ENCODE assay signal across 15 mouse cellular contexts in the genomic region with DNA sequence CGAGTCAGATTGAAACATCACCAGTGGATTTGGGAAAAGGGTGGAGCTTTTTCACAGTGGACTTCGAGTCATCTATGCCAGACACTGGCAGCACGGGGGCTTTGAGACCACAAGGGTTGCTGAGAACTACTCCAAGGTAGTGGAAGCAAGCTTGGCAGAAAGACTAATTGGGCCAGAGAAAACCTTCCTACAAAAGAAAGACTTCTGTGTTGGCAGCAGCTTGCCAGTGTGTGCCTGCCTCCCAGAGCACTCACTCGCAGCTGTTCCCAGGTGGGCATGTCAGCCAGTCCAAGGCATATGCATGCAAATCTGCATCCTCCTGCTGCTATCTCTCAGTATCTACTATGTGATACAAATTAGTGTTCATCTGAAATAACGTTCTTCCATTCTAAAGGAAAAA.
DNase-seq lines count a peak whose midpoint lies in the region; ATAC-seq lines count a peak whose summit lies in the region.
"Had no signal": no experiment of that assay in that cellular context is flagged by ENCODE, and none has a peak within 500 bp of the region (broad histone marks: within the 10 kb centered on the region; RNA-seq: fewer than 3 reads in every experiment).

No protein-coding gene starts in this region.

- H3K27ac ChIP-seq in forebrain, embryonic 13.5 days: 0 out of 2 replicates have a peak overlapping the region, but pooled peaks have one; percentile 14
- H3K27ac ChIP-seq in forebrain, embryonic 11.5 days (ENCODE audit: low read depth, low read length): no peak overlapping the region
- H3K27ac ChIP-seq in neural tube, embryonic 15.5 days (replicated peaks): 0 out of 2 replicates have a peak overlapping the region, but pooled peaks have one; percentile 37
- H3K27ac ChIP-seq: limb, embryonic 10.5 days; stomach, postnatal 0 days had no signal

- no peak overlapping the region for H3K4me3 ChIP-seq in forebrain, embryonic 13.5 days
- no peak overlapping the region for H3K4me3 ChIP-seq in forebrain, embryonic 11.5 days (ENCODE audit: low read depth, low read length)
- no peak overlapping the region for H3K4me3 ChIP-seq in neural tube, embryonic 15.5 days (replicated peaks)
- H3K4me3 ChIP-seq: limb, embryonic 10.5 days; megakaryocyte, embryonic 14.5 days had no signal

- no peak overlapping the region for H3K4me2 ChIP-seq in forebrain, embryonic 13.5 days
- no peak overlapping the region for H3K4me2 ChIP-seq in forebrain, embryonic 11.5 days (ENCODE audit: low read depth, low read length, severe bottlenecking)
- no peak overlapping the region for H3K4me2 ChIP-seq in neural tube, embryonic 15.5 days

- H3K9ac ChIP-seq in forebrain, embryonic 13.5 days: no peak overlapping the region
- no peak overlapping the region for H3K9ac ChIP-seq in forebrain, embryonic 11.5 days (ENCODE audit: low read length)
- no peak overlapping the region for H3K9ac ChIP-seq in neural tube, embryonic 15.5 days (replicated peaks)

- WGBS in forebrain, embryonic 13.5 days: 61% methylated on average over 5 of the region's 5 CpGs
- 79% methylated on average over 5 of the region's 5 CpGs for WGBS in forebrain, embryonic 11.5 days
- 47% methylated on average over 5 of the region's 5 CpGs for WGBS in neural tube, embryonic 15.5 days

- peaks cover 5% of the 10 kb centered on the region for H3K4me1 ChIP-seq in forebrain, embryonic 13.5 days
- H3K4me1 ChIP-seq in forebrain, embryonic 11.5 days (replicated peaks; ENCODE audit: control insufficient read depth, insufficient read depth, low read length): no peaks in the 10 kb centered on the region
- peaks cover 3% of the 10 kb centered on the region; the same call in 1 of the 2 replicates for H3K4me1 ChIP-seq in neural tube, embryonic 15.5 days
- H3K4me1 ChIP-seq: limb, embryonic 10.5 days; megakaryocyte, embryonic 14.5 days had no signal

- no peak for DNase-seq in forebrain, embryonic 11.5 days (ENCODE audit: low spot score)
- DNase-seq in neural tube, embryonic 10.5 days (ENCODE audit: extremely low spot score, low spot score): no peak
- peak; percentile 54 to 56 for DNase-seq in left cerebral cortex, postnatal 36 days (ENCODE audit: low spot score in 2 of 2)
- no peak for DNase-seq in kidney, postnatal 10 days
- DNase-seq in thymus, postnatal 36 days: no peak
- DNase-seq in cerebellum, adult 9-10 months: no peak
- DNase-seq: cerebellum, adult 8-10 months; heart, adult 18-20 months; heart, postnatal 14 days; kidney, adult 2 months had no signal

- peak; percentile 63 for ATAC-seq in forebrain, embryonic 13.5 days
- ATAC-seq in forebrain, embryonic 11.5 days (replicated peaks; ENCODE audit: low FRiP score): no peak
- no peak for ATAC-seq in neural tube, embryonic 15.5 days (ENCODE audit: low FRiP score)

- intact Hi-C loops in left cerebral cortex, postnatal 36 days (cut with DNase I): no loop called here

- no peaks in the 10 kb centered on the region for H3K27me3 ChIP-seq in forebrain, embryonic 13.5 days
- H3K27me3 ChIP-seq in forebrain, embryonic 11.5 days (ENCODE audit: control insufficient read depth, insufficient read depth, low read length): no peaks in the 10 kb centered on the region
- no peaks in the 10 kb centered on the region for H3K27me3 ChIP-seq in neural tube, embryonic 15.5 days (replicated peaks)
- H3K27me3 ChIP-seq: megakaryocyte, embryonic 14.5 days had no signal

- no peaks in the 10 kb centered on the region for H3K9me3 ChIP-seq in forebrain, embryonic 13.5 days (replicated peaks)
- no peaks in the 10 kb centered on the region for H3K9me3 ChIP-seq in forebrain, embryonic 11.5 days (ENCODE audit: control insufficient read depth, low read length)
- H3K9me3 ChIP-seq in neural tube, embryonic 15.5 days (replicated peaks): no peaks in the 10 kb centered on the region
- H3K9me3 ChIP-seq: limb, embryonic 10.5 days; megakaryocyte, embryonic 14.5 days had no signal

- H3K36me3 ChIP-seq in forebrain, embryonic 13.5 days (ENCODE audit: poor library complexity, severe bottlenecking): no peaks in the 10 kb centered on the region
- no peaks in the 10 kb centered on the region for H3K36me3 ChIP-seq in forebrain, embryonic 11.5 days (ENCODE audit: control insufficient read depth, insufficient read depth, low read length)
- H3K36me3 ChIP-seq in neural tube, embryonic 15.5 days: no peaks in the 10 kb centered on the region
- H3K36me3 ChIP-seq: limb, embryonic 10.5 days had no signal

Comparison
In these comparisons a context has a peak if more than half of its experiments do, and no peak if none do; other contexts are left out.
1. DNase-seq: peak in left cerebral cortex, postnatal 36 days (2 of 2); none in forebrain, embryonic 11.5 days (single experiment), neural tube, embryonic 10.5 days (single experiment), kidney, postnatal 10 days (single experiment), thymus, postnatal 36 days (0 of 2) and cerebellum, adult 9-10 months (single experiment).